Mouse (Mus musculus) liver, adult 2 months (tissue): ENCODE results near the gene Wnk2. TPM values are rescaled to one million over a fixed set of nuclear protein-coding genes. Genes with fewer than 3 reads are reported as not detected.

ENCODE experiments used
- DNase-seq: peaks from one replicate; pipeline ENCODE4 v3.0.0-alpha.2; 2011; ENCODE audit warnings: low read depth, low spot score; ENCODE audit errors: extremely low read depth
- H3K27ac ChIP-seq: fragments of 200-500 bp; replicated peaks from 2 replicates; pipeline ENCODE4 v1.5.1; 2012; ENCODE audit warnings: low read depth, mild to moderate bottlenecking, control low read depth, inconsistent platforms, low read length; ENCODE audit not compliant: insufficient read depth
- H3K27me3 ChIP-seq: fragments of 200-500 bp; 2 replicates; pipeline ENCODE4 v1.6.1; 2012; ENCODE audit warnings: mild to moderate bottlenecking, moderate library complexity, low read length, inconsistent platforms; ENCODE audit not compliant: control insufficient read depth, insufficient read depth
- H3K36me3 ChIP-seq: fragments of 200-500 bp; 2 replicates; pipeline ENCODE4 v1.6.1; 2012; ENCODE audit warnings: low read length, inconsistent platforms; ENCODE audit not compliant: control insufficient read depth, insufficient read depth
- H3K4me1 ChIP-seq: fragments of 200-500 bp; 2 replicates; pipeline ENCODE4 v1.6.1; 2011; ENCODE audit warnings: low read length; ENCODE audit not compliant: control insufficient read depth, insufficient read depth
- H3K4me3 ChIP-seq: fragments of 200-500 bp; 2 replicates; pipeline ENCODE4 v1.5.1; 2011; ENCODE audit warnings: low read depth, mild to moderate bottlenecking, control low read depth, low read length, moderate library complexity; ENCODE audit not compliant: insufficient read depth
- H3K79me2 ChIP-seq: fragments of 200-500 bp; 2 replicates; pipeline ENCODE4 v1.6.1; 2012; ENCODE audit warnings: inconsistent platforms, mild to moderate bottlenecking, low read length, moderate library complexity; ENCODE audit not compliant: control insufficient read depth, insufficient read depth
- H3K9ac ChIP-seq: fragments of 200-500 bp; 2 replicates; pipeline ENCODE4 v1.6.1; 2012; ENCODE audit warnings: low read depth, mild to moderate bottlenecking, control low read depth, inconsistent platforms, low read length
- CTCF ChIP-seq: fragments of 200-500 bp; IDR thresholded peaks from 2 replicates; pipeline ENCODE4 v1.5.1; 2011; ENCODE audit warnings: low read depth, low read length, control low read depth
- POLR2A ChIP-seq: fragments of 200-500 bp; IDR thresholded peaks from 2 replicates; pipeline ENCODE4 v1.6.1; 2011; ENCODE audit warnings: low read length, control low read depth; ENCODE audit not compliant: insufficient read depth; ENCODE audit errors: extremely low read depth
- WGBS: fragments of 180-500 bp; shearing (Covaris S2); methylation state at CpG from one replicate; pipeline ENCODE4 v1.1.7; 2018; 5-methylcytosine and 5-hydroxymethylcytosine counted together
- polyA plus RNA-seq: library from polyadenylated mRNA; depleted of rRNA; stranded (reverse); fragments of >200 nt; gene quantifications from 2 replicates; pipeline ENCODE4 v1.2.3, GENCODE M21; 2012
- total RNA-seq: library from RNA; depleted of rRNA; stranded (reverse); fragments of >200 nt; gene quantifications from 2 replicates; pipeline ENCODE4 v1.2.3, GENCODE M21; 2014

The Wnk2 gene
- total and polyA plus RNA-seq, 2 experiments, result 0.09 to 0.15 TPM

- no peaks in the 10 kb centered on the region for H3K27me3 ChIP-seq
Measured at GRCm38 (mm10) chr13:49076196-49076595, 71.6 kb downstream of the Wnk2 start.

DNA sequence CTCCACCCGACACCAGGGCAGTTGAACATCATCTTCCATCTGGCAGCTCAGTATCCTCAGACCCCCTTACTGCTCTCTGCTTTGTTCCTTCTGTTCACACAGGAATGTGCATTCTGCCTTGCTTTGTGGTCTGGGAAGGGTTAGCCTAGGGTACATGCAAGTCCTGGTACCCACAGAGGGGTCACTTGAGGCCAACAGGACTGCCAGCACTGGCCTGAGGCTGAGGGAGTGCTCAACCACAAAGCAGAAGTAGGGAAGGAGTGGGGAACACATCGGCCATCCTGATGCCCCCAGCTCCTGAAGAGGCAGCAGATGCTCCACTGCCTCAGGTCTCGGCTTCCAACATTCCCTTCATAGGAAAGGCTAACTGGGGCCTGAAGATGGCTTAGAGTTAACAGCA is 72.4 kb downstream of the Wnk2 start:
- H3K79me2 ChIP-seq, result no peaks in the 10 kb centered on the region
- no peak for DNase-seq
- H3K9ac ChIP-seq, result no peak overlapping the region
- TF ChIP-seq CTCF (no peak), POLR2A (no peak)
- WGBS, result 87% methylated on average over 3 of the region's 3 CpGs
- no peak overlapping the region for H3K4me3 ChIP-seq
- H3K27ac ChIP-seq, result no peak overlapping the region
- no peaks in the 10 kb centered on the region for H3K36me3 ChIP-seq
- no peaks in the 10 kb centered on the region for H3K4me1 ChIP-seq
- no peaks in the 10 kb centered on the region for H3K27me3 ChIP-seq

More at GRCm38 (mm10) chr13:49076196-49076595, 71.6 kb downstream of the Wnk2 start:
- Histone ChIP-seq H3K27ac (no peak overlapping the region), H3K36me3 (no peaks in the 10 kb centered on the region), H3K9ac (no peak overlapping the region), H3K4me3 (no peak overlapping the region), H3K4me1 (no peaks in the 10 kb centered on the region), H3K79me2 (no peaks in the 10 kb centered on the region)
- TF ChIP-seq CTCF, result no peak
- no peak for TF ChIP-seq POLR2A
- 92% methylated on average over 11 of the region's 11 CpGs for WGBS
- DNase-seq, result no peak

- Histone ChIP-seq H3K79me2 (no peaks in the 10 kb centered on the region), H3K4me1 (no peaks in the 10 kb centered on the region), H3K36me3 (no peaks in the 10 kb centered on the region), H3K27ac (no peak overlapping the region), H3K4me3 (no peak overlapping the region), H3K9ac (no peak overlapping the region), H3K27me3 (no peaks in the 10 kb centered on the region)
- no peak for DNase-seq
- 65% methylated on average over 6 of the region's 6 CpGs for WGBS
- TF ChIP-seq CTCF (no peak), POLR2A (no peak)
Measured at GRCm38 (mm10) chr13:49073295-49073694, 74.5 kb downstream of the Wnk2 start.

DNA sequence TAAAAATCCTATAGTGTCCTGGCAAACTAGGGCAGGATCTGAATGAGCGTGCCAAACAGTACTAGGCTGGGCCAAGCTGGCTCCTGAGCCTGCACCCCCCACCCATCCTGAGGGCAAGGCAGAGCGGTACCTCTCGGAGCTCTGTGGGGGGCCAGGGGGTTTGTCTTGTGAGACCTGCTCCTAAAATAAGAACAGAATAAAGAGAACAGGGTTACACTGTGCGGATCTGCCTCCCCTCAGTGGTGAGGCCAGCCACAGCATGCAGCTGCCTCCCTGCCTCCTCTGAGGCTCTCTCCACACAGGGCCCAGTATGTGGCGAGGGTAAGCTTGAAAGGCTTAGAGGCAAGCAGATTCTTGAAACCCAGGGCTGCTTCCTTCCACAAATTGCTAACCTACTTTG is 76.0 kb downstream of the Wnk2 start:
- TF ChIP-seq CTCF (no peak), POLR2A (no peak)
- Histone ChIP-seq H3K27me3 (no peaks in the 10 kb centered on the region), H3K4me3 (no peak overlapping the region), H3K9ac (no peak overlapping the region), H3K36me3 (no peaks in the 10 kb centered on the region), H3K27ac (no peak overlapping the region), H3K79me2 (no peaks in the 10 kb centered on the region), H3K4me1 (no peaks in the 10 kb centered on the region)
- no peak for DNase-seq
- 90% methylated on average over 5 of the region's 5 CpGs for WGBS

GRCm38 (mm10) chr13:49069979-49070378 is 77.8 kb downstream of the Wnk2 start:
- Histone ChIP-seq H3K27ac (no peak overlapping the region), H3K4me3 (no peak overlapping the region), H3K4me1 (no peaks in the 10 kb centered on the region), H3K36me3 (no peaks in the 10 kb centered on the region), H3K79me2 (no peaks in the 10 kb centered on the region), H3K9ac (no peak overlapping the region), H3K27me3 (no peaks in the 10 kb centered on the region)
- no peak for TF ChIP-seq POLR2A
- TF ChIP-seq CTCF, result no peak
- WGBS, result 80% methylated on average over 6 of the region's 6 CpGs
- no peak for DNase-seq

GRCm38 (mm10) chr13:49069393-49069792 is 78.4 kb downstream of the Wnk2 start:
- Histone ChIP-seq H3K27ac (no peak overlapping the region), H3K27me3 (no peaks in the 10 kb centered on the region), H3K36me3 (no peaks in the 10 kb centered on the region), H3K4me1 (no peaks in the 10 kb centered on the region), H3K4me3 (no peak overlapping the region), H3K79me2 (no peaks in the 10 kb centered on the region), H3K9ac (no peak overlapping the region)
- no peak for TF ChIP-seq POLR2A
- no peak for TF ChIP-seq CTCF
- WGBS, result 95% methylated on average over 4 of the region's 4 CpGs
- no peak for DNase-seq
